Mouse (Mus musculus) neural tube, embryonic 11.5 days (tissue): ENCODE measurements at regions not wholly inside any gene's neighbourhood (a gene's known extent, or its start where the extent isn't known, plus 50 kb on each side); places are given as distances from the start of the nearest gene placed in this dataset.

ENCODE experiments used
- ATAC-seq: fragments of 200-750 bp; cut with Nextera tagmentation; 2 replicates; pipeline ENCODE4 v1.8.0; 2017; ENCODE audit warnings: moderate number of reproducible peaks, mild to moderate bottlenecking, moderate TSS enrichment, moderate library complexity; ENCODE audit not compliant: insufficient read depth, low FRiP score, low TSS enrichment
- DNase-seq: peaks from one replicate; pipeline ENCODE4 v3.0.0-alpha.2; 2015; ENCODE audit warnings: low spot score
- H3K27ac ChIP-seq: fragments of 300-500 bp; sonication (generic); 2 replicates; pipeline ENCODE4 v1.5.1; 2014; ENCODE audit warnings: low read depth, mild to moderate bottlenecking, low read length
- H3K27me3 ChIP-seq: fragments of 300-500 bp; sonication (generic); 2 replicates; pipeline ENCODE4 v1.6.1; 2014; ENCODE audit warnings: mild to moderate bottlenecking, low read length, mixed read lengths; ENCODE audit not compliant: control insufficient read depth, insufficient read depth
- H3K36me3 ChIP-seq: fragments of 300-500 bp; sonication (generic); 2 replicates; pipeline ENCODE4 v1.6.1; 2014; ENCODE audit warnings: mild to moderate bottlenecking, low read length, moderate library complexity, mixed read lengths; ENCODE audit not compliant: control insufficient read depth, insufficient read depth
- H3K4me1 ChIP-seq: fragments of 300-500 bp; sonication (generic); 2 replicates; pipeline ENCODE4 v1.6.1; 2014; ENCODE audit warnings: low read length, mixed read lengths; ENCODE audit not compliant: control insufficient read depth, insufficient read depth
- H3K4me2 ChIP-seq: fragments of 300-500 bp; sonication (generic); 2 replicates; pipeline ENCODE4 v1.6.1; 2014; ENCODE audit warnings: low read depth, mild to moderate bottlenecking, moderate library complexity
- H3K4me3 ChIP-seq: fragments of 300-500 bp; sonication (generic); 2 replicates; pipeline ENCODE4 v1.5.1; 2014; ENCODE audit warnings: low read depth, low read length
- H3K9ac ChIP-seq: fragments of 300-500 bp; sonication (generic); 2 replicates; pipeline ENCODE4 v1.6.1; 2014; ENCODE audit warnings: mild to moderate bottlenecking, low read length
- H3K9me3 ChIP-seq: fragments of 300-500 bp; sonication (generic); 2 replicates; pipeline ENCODE4 v1.6.1; 2016; ENCODE audit warnings: low read length; ENCODE audit not compliant: control insufficient read depth
- WGBS: fragments of 180-500 bp; shearing (Covaris S2); extraction: QIAGEN DNeasy Blood & Tissue Kit; methylation state at CpG from one replicate; pipeline ENCODE4 v1.1.7; 2014; 5-methylcytosine and 5-hydroxymethylcytosine counted together

GRCm38 (mm10) chr6:101003901-101004300 is 170.5 kb downstream of the Ppp4r2 start:
- no peak overlapping the region for H3K9ac ChIP-seq
- no peak overlapping the region for H3K4me3 ChIP-seq
- H3K27ac ChIP-seq, result no peak overlapping the region
- no peak for DNase-seq
- no peak for ATAC-seq
- H3K9me3 ChIP-seq, result no peaks in the 10 kb centered on the region
- no peaks in the 10 kb centered on the region for H3K36me3 ChIP-seq
- no peaks in the 10 kb centered on the region for H3K27me3 ChIP-seq
- H3K4me2 ChIP-seq, result no peak overlapping the region
- WGBS, result 92% methylated on average over 1 of the region's 1 CpGs
- H3K4me1 ChIP-seq, result no peaks in the 10 kb centered on the region

GRCm38 (mm10) chr6:101021650-101022049 is 188.2 kb downstream of the Ppp4r2 start:
- Histone ChIP-seq H3K27me3 (no peaks in the 10 kb centered on the region), H3K4me2 (no peak overlapping the region), H3K27ac (no peak overlapping the region), H3K4me1 (no peaks in the 10 kb centered on the region), H3K4me3 (no peak overlapping the region), H3K9me3 (no peaks in the 10 kb centered on the region), H3K9ac (no peak overlapping the region), H3K36me3 (no peaks in the 10 kb centered on the region)
- WGBS, result 53% methylated on average over 3 of the region's 3 CpGs
- DNase-seq, result no peak
- no peak for ATAC-seq

GRCm38 (mm10) chr6:101025816-101026215 is 192.4 kb downstream of the Ppp4r2 start:
- Histone ChIP-seq H3K9ac (no peak overlapping the region), H3K9me3 (no peaks in the 10 kb centered on the region), H3K4me2 (no peak overlapping the region), H3K4me3 (no peak overlapping the region), H3K36me3 (no peaks in the 10 kb centered on the region), H3K27me3 (no peaks in the 10 kb centered on the region), H3K27ac (no peak overlapping the region), H3K4me1 (no peaks in the 10 kb centered on the region)
- ATAC-seq (no peak), DNase-seq (no peak)
- 95% methylated on average over 4 of the region's 4 CpGs for WGBS

DNA sequence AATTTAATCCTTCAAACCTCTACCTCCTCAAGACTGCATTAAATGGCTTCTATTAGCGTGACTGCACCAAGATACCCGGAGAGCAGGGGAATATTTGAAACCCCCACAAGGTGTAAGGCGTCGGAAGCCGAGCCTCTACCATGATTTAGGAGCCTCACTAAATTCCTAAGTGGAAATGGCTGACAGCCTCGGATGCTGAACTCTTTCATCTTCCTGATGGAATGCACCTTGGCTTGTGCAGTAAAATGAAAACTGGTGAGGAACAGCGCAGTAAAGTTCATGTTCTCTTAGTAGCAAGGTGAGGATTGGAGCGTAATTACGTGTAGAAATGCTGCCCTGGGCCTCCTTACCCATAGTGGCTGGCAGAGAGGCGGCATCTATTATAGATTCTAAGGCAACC is 194.0 kb downstream of the Ppp4r2 start:
- H3K4me1 ChIP-seq, result no peaks in the 10 kb centered on the region
- H3K36me3 ChIP-seq, result no peaks in the 10 kb centered on the region
- H3K27ac ChIP-seq, result no peak overlapping the region
- H3K4me2 ChIP-seq, result no peak overlapping the region
- no peak overlapping the region for H3K4me3 ChIP-seq
- H3K9ac ChIP-seq, result no peak overlapping the region
- no peaks in the 10 kb centered on the region for H3K27me3 ChIP-seq
- no peak for DNase-seq
- ATAC-seq, result no peak
- no peaks in the 10 kb centered on the region for H3K9me3 ChIP-seq
- WGBS, result 65% methylated on average over 10 of the region's 10 CpGs

DNA sequence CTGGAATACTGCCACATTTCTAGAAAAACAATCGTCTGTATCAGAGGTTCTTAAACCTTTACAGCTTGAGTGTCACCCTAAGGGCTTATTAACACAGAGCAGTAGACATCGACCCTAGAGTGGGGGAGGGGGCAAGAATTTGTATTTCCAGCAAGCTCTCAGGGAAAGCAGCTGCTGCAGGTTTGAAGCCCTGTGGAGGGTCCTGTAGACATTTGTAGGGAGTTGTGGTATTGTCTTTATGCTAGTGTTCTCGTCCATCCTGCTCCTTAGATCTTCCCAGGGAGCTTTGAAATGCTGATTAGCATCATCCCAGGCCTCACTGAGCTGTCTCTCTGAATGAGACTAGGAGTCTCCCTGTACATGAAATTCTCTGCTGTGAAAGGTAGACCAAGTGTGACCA is 196.0 kb downstream of the Ppp4r2 start:
- no peak for DNase-seq
- H3K36me3 ChIP-seq, result no peaks in the 10 kb centered on the region
- no peak overlapping the region for H3K4me3 ChIP-seq
- no peaks in the 10 kb centered on the region for H3K27me3 ChIP-seq
- WGBS, result 23% methylated on average over 3 of the region's 3 CpGs
- H3K4me1 ChIP-seq, result no peaks in the 10 kb centered on the region
- no peak overlapping the region for H3K4me2 ChIP-seq
- no peak overlapping the region for H3K9ac ChIP-seq
- H3K27ac ChIP-seq, result no peak overlapping the region
- no peaks in the 10 kb centered on the region for H3K9me3 ChIP-seq
- no peak for ATAC-seq

GRCm38 (mm10) chr6:101030451-101031125 is 197.2 kb downstream of the Ppp4r2 start:
- ATAC-seq (no peak), DNase-seq (no peak)
- Histone ChIP-seq H3K27ac (no peak overlapping the region), H3K36me3 (no peaks in the 10 kb centered on the region), H3K9ac (no peak overlapping the region), H3K27me3 (no peaks in the 10 kb centered on the region), H3K4me1 (no peaks in the 10 kb centered on the region), H3K4me3 (no peak overlapping the region), H3K9me3 (no peaks in the 10 kb centered on the region), H3K4me2 (no peak overlapping the region)
- WGBS, result 79% methylated on average over 13 of the region's 13 CpGs

- WGBS, result 64% methylated on average over 6 of the region's 6 CpGs
- no peak overlapping the region for H3K4me2 ChIP-seq
- H3K27me3 ChIP-seq, result no peaks in the 10 kb centered on the region
- ATAC-seq (no peak), DNase-seq (no peak)
- H3K4me1 ChIP-seq, result 0 out of 2 replicates have a peak, but pooled peaks cover 5% of the 10 kb centered on the region
- no peaks in the 10 kb centered on the region for H3K36me3 ChIP-seq
- no peak overlapping the region for H3K9ac ChIP-seq
- H3K4me3 ChIP-seq, result no peak overlapping the region
- H3K27ac ChIP-seq, result no peak overlapping the region
- no peaks in the 10 kb centered on the region for H3K9me3 ChIP-seq
Measured at GRCm38 (mm10) chr6:101046755-101047154, 213.3 kb downstream of the Ppp4r2 start.

- WGBS, result 92% methylated on average over 10 of the region's 10 CpGs
- DNase-seq, result no peak
- ATAC-seq, result no peak
- Histone ChIP-seq H3K9ac (no peak overlapping the region), H3K4me3 (no peak overlapping the region), H3K27me3 (no peaks in the 10 kb centered on the region), H3K4me2 (no peak overlapping the region), H3K27ac (no peak overlapping the region), H3K9me3 (no peaks in the 10 kb centered on the region), H3K4me1 (0 out of 2 replicates have a peak, but pooled peaks cover 5% of the 10 kb centered on the region), H3K36me3 (no peaks in the 10 kb centered on the region)
Measured at GRCm38 (mm10) chr6:101047195-101047594, 213.8 kb downstream of the Ppp4r2 start.

- H3K4me3 ChIP-seq, result no peak overlapping the region
- H3K9me3 ChIP-seq, result no peaks in the 10 kb centered on the region
- 56% methylated on average over 1 of the region's 1 CpGs for WGBS
- no peak overlapping the region for H3K4me2 ChIP-seq
- 0 out of 2 replicates have a peak, but pooled peaks cover 5% of the 10 kb centered on the region for H3K4me1 ChIP-seq
- H3K9ac ChIP-seq, result no peak overlapping the region
- H3K27me3 ChIP-seq, result no peaks in the 10 kb centered on the region
- no peak overlapping the region for H3K27ac ChIP-seq
- H3K36me3 ChIP-seq, result no peaks in the 10 kb centered on the region
- no peak for DNase-seq
- ATAC-seq, result no peak
Measured at GRCm38 (mm10) chr6:101048431-101048830, 215.0 kb downstream of the Ppp4r2 start.
